Mouse (Mus musculus) heart, adult 2 months (tissue): ENCODE data around the gene Sppl2c. TPM values are rescaled to one million over a fixed set of nuclear protein-coding genes. Genes with fewer than 3 reads are reported as not detected.
"Not testable (repeated sequence)": the region's sequence is repeated elsewhere in the genome, so short reads cannot be mapped to it uniquely, and the experiment has no call there.

ENCODE experiments used
- DNase-seq, 2 experiments: peaks; one replicate each; pipeline ENCODE4 v3.0.0; 2021
- H3K27ac ChIP-seq: fragments of 200-600 bp; 2 replicates; pipeline ENCODE4 v1.8.1; 2022
- H3K27me3 ChIP-seq: fragments of 200-500 bp; 2 replicates; pipeline ENCODE4 v1.6.1; 2012; ENCODE audit warnings: mild to moderate bottlenecking, low read length, inconsistent platforms, mixed read lengths; ENCODE audit not compliant: control insufficient read depth, insufficient read depth
- H3K36me3 ChIP-seq: fragments of 200-500 bp; 2 replicates; pipeline ENCODE4 v1.6.1; 2012; ENCODE audit warnings: low read length, inconsistent platforms; ENCODE audit not compliant: control insufficient read depth, insufficient read depth
- H3K4me1 ChIP-seq: fragments of 200-500 bp; 2 replicates; pipeline ENCODE4 v1.6.1; 2011; ENCODE audit warnings: low read length; ENCODE audit not compliant: control insufficient read depth, insufficient read depth
- H3K4me3 ChIP-seq: fragments of 200-600 bp; 2 replicates; pipeline ENCODE4 v1.8.1; 2022
- H3K79me2 ChIP-seq: fragments of 200-500 bp; replicated peaks from 2 replicates; pipeline ENCODE4 v1.6.1; 2012; ENCODE audit warnings: mild to moderate bottlenecking, inconsistent platforms, low read length, moderate library complexity, mixed read lengths; ENCODE audit not compliant: control insufficient read depth, insufficient read depth
- H3K9ac ChIP-seq: fragments of 200-500 bp; 2 replicates; pipeline ENCODE4 v1.6.1; 2012; ENCODE audit warnings: low read depth, mild to moderate bottlenecking, control low read depth, inconsistent platforms, low read length, mixed read lengths
- CTCF ChIP-seq: fragments of 200-600 bp; IDR thresholded peaks from 2 replicates; pipeline ENCODE4 v1.8.1; 2022; ENCODE audit warnings: antibody characterized with exemption, mild to moderate bottlenecking, moderate library complexity
- EP300 ChIP-seq: fragments of 200-500 bp; IDR thresholded peaks from 2 replicates; pipeline ENCODE4 v1.6.1; 2011; ENCODE audit warnings: low read depth, low read length, control low read depth; ENCODE audit not compliant: insufficient read depth
- POLR2A ChIP-seq: fragments of 200-500 bp; IDR thresholded peaks from 2 replicates; pipeline ENCODE4 v1.6.1; 2011; ENCODE audit warnings: mild to moderate bottlenecking, low read depth, low read length, control low read depth; ENCODE audit not compliant: insufficient read depth
- WGBS: fragments of 180-500 bp; shearing (Covaris S2); methylation state at CpG from one replicate; pipeline ENCODE4 v1.1.7; 2018; 5-methylcytosine and 5-hydroxymethylcytosine counted together
- intact Hi-C: fragments of 180-260 bp; cut with DNase I; formaldehyde crosslinking; loops from one replicate; pipeline ENCODE4 v1.15.1; 2025
- polyA plus RNA-seq: library from polyadenylated mRNA; depleted of rRNA; stranded (reverse); fragments of >200 nt; gene quantifications from 2 replicates; pipeline ENCODE4 v1.2.3, GENCODE M21; 2012
- total RNA-seq, 2 experiments: library from RNA; stranded (reverse); gene quantifications; 2 replicates each; pipeline ENCODE4 v1.2.3; 2021

The Sppl2c gene
- total and polyA plus RNA-seq, 3 experiments: 0.33 TPM; not detected in 2

GRCm38 (mm10) chr11:104206573-104206972 lies 20.4 kb downstream of the Sppl2c start:
- no peak overlapping the region for H3K27ac ChIP-seq
- no peak for DNase-seq
- no peaks in the 10 kb centered on the region for H3K36me3 ChIP-seq
- TF ChIP-seq CTCF (no peak), POLR2A (no peak), EP300 (no peak)
- peaks cover 2% of the 10 kb centered on the region; the same call in 1 of the 2 replicates for H3K27me3 ChIP-seq
- H3K4me1 ChIP-seq: no peaks in the 10 kb centered on the region
- H3K4me3 ChIP-seq: no peak overlapping the region
- no peak overlapping the region for H3K9ac ChIP-seq
- 50% methylated on average over 4 of the region's 4 CpGs for WGBS
- no peaks in the 10 kb centered on the region for H3K79me2 ChIP-seq
- intact Hi-C loops: no loop called here

- intact Hi-C loops: no loop called here
- Histone ChIP-seq H3K4me1 (no peaks in the 10 kb centered on the region), H3K79me2 (no peaks in the 10 kb centered on the region), H3K9ac (no peak overlapping the region), H3K4me3 (no peak overlapping the region), H3K27ac (no peak overlapping the region), H3K36me3 (no peaks in the 10 kb centered on the region), H3K27me3 (peaks cover 2% of the 10 kb centered on the region; the same call in 1 of the 2 replicates)
- no peak for DNase-seq
- TF ChIP-seq EP300 (no peak), CTCF (no peak), POLR2A (no peak)
- 61% methylated on average over 3 of the region's 3 CpGs for WGBS
These were observed 22.9 kb downstream of the Sppl2c start for GRCm38 (mm10) chr11:104209041-104209440.

- no peaks in the 10 kb centered on the region for H3K4me1 ChIP-seq
- WGBS: 80% methylated on average over 6 of the region's 6 CpGs
- no peaks in the 10 kb centered on the region for H3K79me2 ChIP-seq
- no peaks in the 10 kb centered on the region for H3K36me3 ChIP-seq
- TF ChIP-seq POLR2A (no peak), CTCF (no peak), EP300 (no peak)
- no peak overlapping the region for H3K27ac ChIP-seq
- no peak overlapping the region for H3K9ac ChIP-seq
- intact Hi-C loops: no loop called here
- DNase-seq: no peak
- H3K27me3 ChIP-seq: peaks cover 2% of the 10 kb centered on the region; the same call in 1 of the 2 replicates
- H3K4me3 ChIP-seq: no peak overlapping the region
These were observed 25.1 kb downstream of the Sppl2c start for GRCm38 (mm10) chr11:104211251-104211650.

GRCm38 (mm10) chr11:104214128-104214527 lies 28.0 kb downstream of the Sppl2c start:
- H3K27me3 ChIP-seq, H3K36me3 ChIP-seq, H3K9ac ChIP-seq, H3K4me1 ChIP-seq, intact Hi-C loops, DNase-seq, H3K4me3 ChIP-seq, H3K27ac ChIP-seq, H3K79me2 ChIP-seq: not testable (repeated sequence)
- 90% methylated on average over 5 of the region's 5 CpGs for whole genome bisulfite sequencing

- DNase-seq: no peak
These were observed 31.9 kb downstream of the Sppl2c start for GRCm38 (mm10) chr11:104218075-104218474.

GRCm38 (mm10) chr11:104220291-104220690 lies 34.2 kb downstream of the Sppl2c start:
- TF ChIP-seq EP300 (no peak), POLR2A (no peak), CTCF (no peak)
- Histone ChIP-seq H3K9ac (no peak overlapping the region), H3K27me3 (no peaks in the 10 kb centered on the region), H3K36me3 (no peaks in the 10 kb centered on the region), H3K4me1 (no peaks in the 10 kb centered on the region), H3K27ac (no peak overlapping the region), H3K4me3 (no peak overlapping the region), H3K79me2 (no peaks in the 10 kb centered on the region)
- no peak for DNase-seq
- intact Hi-C loops: no loop called here
- 77% methylated on average over 4 of the region's 4 CpGs for WGBS

More at GRCm38 (mm10) chr11:104218075-104218474, 31.9 kb downstream of the Sppl2c start:
- Histone ChIP-seq H3K36me3 (no peaks in the 10 kb centered on the region), H3K27me3 (no peaks in the 10 kb centered on the region), H3K27ac (no peak overlapping the region), H3K79me2 (no peaks in the 10 kb centered on the region), H3K4me3 (no peak overlapping the region), H3K9ac (no peak overlapping the region), H3K4me1 (no peaks in the 10 kb centered on the region)
- TF ChIP-seq CTCF: no peak
- TF ChIP-seq EP300: no peak
- TF ChIP-seq POLR2A: no peak
- WGBS: 49% methylated on average over 3 of the region's 3 CpGs
- intact Hi-C loops: no loop called here
